Mouse (Mus musculus): ENCODE results near the gene Pdilt. TPM values are rescaled to one million over a fixed set of nuclear protein-coding genes. Genes with fewer than 3 reads are reported as not detected.
"Not testable (repeated sequence)": the region's sequence is repeated elsewhere in the genome, so short reads cannot be mapped to it uniquely, and the experiment has no call there.

Gene Pdilt
- total RNA-seq (2012; rRNA removed) (0.12 TPM in 1 of 2 replicates, not detected in the other), polyA plus RNA-seq (2012; ENCODE audit: insufficient read depth in 1 of 2, insufficient read length in 2 of 2, low read depth in 1 of 2, low replicate concordance in 2 of 2, missing spikeins in 1 of 2) (not detected)

DNA sequence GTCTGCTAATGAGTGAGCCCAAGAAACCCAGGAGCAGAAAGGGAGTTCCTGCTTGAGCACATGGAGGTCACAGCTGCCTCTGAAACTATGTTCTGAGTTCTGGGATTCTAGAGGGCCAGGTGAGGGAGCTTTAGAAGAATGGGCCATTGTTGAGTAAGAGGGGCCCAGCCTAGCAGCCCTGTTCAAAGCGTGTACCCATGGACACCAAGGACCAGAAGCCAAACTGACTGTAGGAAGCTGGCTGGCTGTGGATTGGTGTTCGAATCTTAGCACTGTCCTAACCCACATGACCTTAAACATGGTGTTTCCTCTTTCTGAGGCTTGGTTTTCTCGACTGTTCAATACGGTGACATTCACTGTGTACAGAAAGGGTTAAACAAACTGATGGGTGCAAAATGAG, at the start of gene Pdilt:
TSS of gene Pdilt (minus strand) at position 101 of the 400 bp plus-strand sequence.
- no peaks in the 10 kb centered on the region for H3K27me3 ChIP-seq (ENCODE audit: control insufficient read depth in 1 of 2, insufficient read depth in 2 of 2, low read length in 2 of 2)
- H3K9me3 ChIP-seq (replicated peaks; ENCODE audit: insufficient read depth, low read length): no peaks in the 10 kb centered on the region
- H3K9ac ChIP-seq (ENCODE audit: control insufficient read depth, low read depth, low read length, poor library complexity, severe bottlenecking): no peak within 1 kb of the TSS
- no peak for TF ChIP-seq TBP (IDR thresholded peaks at IDR 0.05; ENCODE audit: low read depth, low read length)
- no peak for TF ChIP-seq USF2 (IDR thresholded peaks at IDR 0.05; ENCODE audit: borderline replicate concordance in 1 of 2, insufficient read depth in 1 of 2, low read depth in 1 of 2, low read length in 2 of 2)
- H3K4me1 ChIP-seq (ENCODE audit: control insufficient read depth in 1 of 2, insufficient read depth in 2 of 2, low read length in 2 of 2): no peaks in the 10 kb centered on the region
- H3K36me3 ChIP-seq (ENCODE audit: control insufficient read depth in 1 of 2, insufficient read depth in 2 of 2, low read length in 2 of 2): no peaks in the 10 kb centered on the region
- H3K79me2 ChIP-seq (ENCODE audit: control insufficient read depth, insufficient read depth, low read length, poor library complexity): no peaks in the 10 kb centered on the region
- no peak within 1 kb of the TSS for H3K4me3 ChIP-seq (ENCODE audit: control insufficient read depth in 1 of 2, insufficient read depth in 1 of 2, low read depth in 2 of 2, low read length in 2 of 2)
- no peak for DNase-seq (ENCODE audit: low read depth, low spot score)
- no peak within 1 kb of the TSS for H3K27ac ChIP-seq (ENCODE audit: control insufficient read depth, low read depth, low read length)

- H3K27me3 ChIP-seq (ENCODE audit: control insufficient read depth in 1 of 2, insufficient read depth in 2 of 2, low read length in 2 of 2); H3K9ac ChIP-seq (ENCODE audit: control insufficient read depth, low read depth, low read length, poor library complexity, severe bottlenecking): not testable (repeated sequence)
Measured at GRCm38 (mm10) chr7:119562476-119562875, 39.2 kb upstream of the Pdilt start.

GRCm38 (mm10) chr7:119561441-119561840, 38.2 kb upstream of the Pdilt start:
- no peak overlapping the region for H3K27ac ChIP-seq (ENCODE audit: control insufficient read depth, low read depth, low read length)

More at GRCm38 (mm10) chr7:119562476-119562875, 39.2 kb upstream of the Pdilt start:
- not testable (repeated sequence) for H3K9me3 ChIP-seq (replicated peaks; ENCODE audit: insufficient read depth, low read length); H3K36me3 ChIP-seq (ENCODE audit: control insufficient read depth in 1 of 2, insufficient read depth in 2 of 2, low read length in 2 of 2); H3K27ac ChIP-seq (ENCODE audit: control insufficient read depth, low read depth, low read length); H3K4me1 ChIP-seq (ENCODE audit: control insufficient read depth in 1 of 2, insufficient read depth in 2 of 2, low read length in 2 of 2); H3K79me2 ChIP-seq (ENCODE audit: control insufficient read depth, insufficient read depth, low read length, poor library complexity); H3K4me3 ChIP-seq (ENCODE audit: control insufficient read depth in 1 of 2, insufficient read depth in 1 of 2, low read depth in 2 of 2, low read length in 2 of 2); DNase-seq (ENCODE audit: low read depth, low spot score)

DNA sequence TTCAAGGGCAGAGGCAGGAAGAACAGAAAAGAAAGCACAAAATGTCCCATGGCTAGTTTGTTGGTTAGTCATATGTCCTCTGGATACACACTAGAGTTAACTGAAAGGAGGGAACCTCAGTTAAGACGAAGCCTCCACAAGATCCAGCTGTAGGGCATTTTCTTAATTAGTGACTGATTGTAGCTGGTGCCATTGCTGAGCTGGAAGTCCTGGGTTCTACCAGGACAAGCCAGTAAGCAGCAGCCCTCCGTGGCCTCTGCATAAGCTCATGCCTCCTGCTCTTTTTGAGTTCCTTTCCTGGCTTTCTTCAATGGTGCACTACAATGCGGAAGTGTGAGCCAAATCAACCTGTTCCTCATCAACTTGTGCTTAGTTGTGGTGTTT, 37.2 kb upstream of the Pdilt start:
- Histone ChIP-seq H3K27me3 (ENCODE audit: control insufficient read depth in 1 of 2, insufficient read depth in 2 of 2, low read length in 2 of 2) (no peaks in the 10 kb centered on the region; a peak in 1 of 4 replicates), H3K4me1 (ENCODE audit: control insufficient read depth in 1 of 2, insufficient read depth in 2 of 2, low read length in 2 of 2) (no peaks in the 10 kb centered on the region), H3K36me3 (ENCODE audit: control insufficient read depth in 1 of 2, insufficient read depth in 2 of 2, low read length in 2 of 2) (no peaks in the 10 kb centered on the region), H3K9me3 (replicated peaks; ENCODE audit: insufficient read depth, low read length) (no peaks in the 10 kb centered on the region), H3K79me2 (ENCODE audit: control insufficient read depth, insufficient read depth, low read length, poor library complexity) (no peaks in the 10 kb centered on the region), H3K27ac (ENCODE audit: control insufficient read depth, low read depth, low read length) (no peak overlapping the region), H3K9ac (ENCODE audit: control insufficient read depth, low read depth, low read length, poor library complexity, severe bottlenecking) (no peak overlapping the region), H3K4me3 (ENCODE audit: control insufficient read depth in 1 of 2, insufficient read depth in 1 of 2, low read depth in 2 of 2, low read length in 2 of 2) (no peak overlapping the region)
- DNase-seq (ENCODE audit: low read depth, low spot score): no peak
- TF ChIP-seq NRF1 (IDR thresholded peaks at IDR 0.05; ENCODE audit: insufficient read depth, low read depth, low read length, poor library complexity, severe bottlenecking): no peak
- TF ChIP-seq POLR2AphosphoS5 (IDR thresholded peaks at IDR 0.05; ENCODE audit: borderline replicate concordance, low read depth, low read length): no peak
- no peak for TF ChIP-seq POLR2A (IDR thresholded peaks at IDR 0.05; ENCODE audit: control insufficient read depth in 1 of 2, insufficient read depth in 1 of 2, low read depth in 1 of 2, low read length in 2 of 2, poor library complexity in 1 of 2)
- TF ChIP-seq BHLHE40 (IDR thresholded peaks at IDR 0.05; ENCODE audit: borderline replicate concordance, low read depth, low read length): no peak
- no peak for TF ChIP-seq GABPA (IDR thresholded peaks at IDR 0.05; ENCODE audit: low read depth, low read length)
- TF ChIP-seq TCF12 (IDR thresholded peaks at IDR 0.05; ENCODE audit: low read depth, low read length): no peak
- TF ChIP-seq KAT2A (conservative IDR thresholded peaks at IDR 0.05; ENCODE audit: low read depth, low read length): no peak
- TF ChIP-seq JUND (IDR thresholded peaks at IDR 0.05; ENCODE audit: low read depth, low read length): no peak
- no peak for TF ChIP-seq ZMIZ1 (IDR thresholded peaks at IDR 0.05; ENCODE audit: low read depth, low read length)
- no peak for TF ChIP-seq ZKSCAN1 (IDR thresholded peaks at IDR 0.05; ENCODE audit: low read depth, low read length)
- no peak for TF ChIP-seq CHD1 (IDR thresholded peaks at IDR 0.05; ENCODE audit: low read depth, low read length)
- TF ChIP-seq ELF1 (IDR thresholded peaks at IDR 0.05; ENCODE audit: low read depth, low read length): no peak

More at GRCm38 (mm10) chr7:119561441-119561840, 38.2 kb upstream of the Pdilt start:
- Histone ChIP-seq H3K36me3 (ENCODE audit: control insufficient read depth in 1 of 2, insufficient read depth in 2 of 2, low read length in 2 of 2) (no peaks in the 10 kb centered on the region), H3K79me2 (ENCODE audit: control insufficient read depth, insufficient read depth, low read length, poor library complexity) (no peaks in the 10 kb centered on the region), H3K27me3 (ENCODE audit: control insufficient read depth in 1 of 2, insufficient read depth in 2 of 2, low read length in 2 of 2) (no peaks in the 10 kb centered on the region; a peak in 1 of 4 replicates), H3K9me3 (replicated peaks; ENCODE audit: insufficient read depth, low read length) (no peaks in the 10 kb centered on the region), H3K4me3 (ENCODE audit: control insufficient read depth in 1 of 2, insufficient read depth in 1 of 2, low read depth in 2 of 2, low read length in 2 of 2) (no peak overlapping the region), H3K4me1 (ENCODE audit: control insufficient read depth in 1 of 2, insufficient read depth in 2 of 2, low read length in 2 of 2) (no peaks in the 10 kb centered on the region), H3K9ac (ENCODE audit: control insufficient read depth, low read depth, low read length, poor library complexity, severe bottlenecking) (no peak overlapping the region)
- no peak for TF ChIP-seq SIN3A (IDR thresholded peaks at IDR 0.05; ENCODE audit: low read length)
- no peak for TF ChIP-seq MXI1 (IDR thresholded peaks at IDR 0.05; ENCODE audit: low read depth, low read length)
- TF ChIP-seq ELF1 (IDR thresholded peaks at IDR 0.05; ENCODE audit: low read depth, low read length): no peak
- TF ChIP-seq POLR2AphosphoS2 (IDR thresholded peaks at IDR 0.05; ENCODE audit: low read length): no peak
- TF ChIP-seq BHLHE40 (IDR thresholded peaks at IDR 0.05; ENCODE audit: borderline replicate concordance, low read depth, low read length): no peak
- TF ChIP-seq ZC3H11A (IDR thresholded peaks at IDR 0.05; ENCODE audit: low read depth, low read length): no peak
- TF ChIP-seq MAFK (IDR thresholded peaks at IDR 0.05; ENCODE audit: borderline replicate concordance, low read depth, low read length): no peak
- no peak for TF ChIP-seq E2F4 (IDR thresholded peaks at IDR 0.05; ENCODE audit: borderline replicate concordance, low read depth, low read length)
- TF ChIP-seq CHD2 (IDR thresholded peaks at IDR 0.05; ENCODE audit: low read length): no peak
- no peak for TF ChIP-seq RAD21 (IDR thresholded peaks at IDR 0.05; ENCODE audit: low read depth, low read length)
- no peak for TF ChIP-seq UBTF (IDR thresholded peaks at IDR 0.05; ENCODE audit: borderline replicate concordance, insufficient read depth, low read depth, low read length)
- TF ChIP-seq KAT2A (conservative IDR thresholded peaks at IDR 0.05; ENCODE audit: low read depth, low read length): no peak
- no peak for TF ChIP-seq SMC3 (IDR thresholded peaks at IDR 0.05; ENCODE audit: low read depth, low read length)
- no peak for TF ChIP-seq ZMIZ1 (IDR thresholded peaks at IDR 0.05; ENCODE audit: low read depth, low read length)
- no peak for TF ChIP-seq POLR2AphosphoS5 (IDR thresholded peaks at IDR 0.05; ENCODE audit: borderline replicate concordance, low read depth, low read length)
- DNase-seq (ENCODE audit: low read depth, low spot score): no peak
